Mouse (Mus musculus) cortical plate, adult 2 months (tissue): ENCODE measurements around the gene Trank1. TPM values are rescaled to one million over a fixed set of nuclear protein-coding genes. Genes with fewer than 3 reads are reported as not detected.

Experiments
- H3K27ac ChIP-seq: fragments of 200-500 bp; 2 replicates; pipeline ENCODE4 v1.5.1; 2012; ENCODE audit warnings: low read length, control low read depth, inconsistent platforms; ENCODE audit not compliant: insufficient read depth
- H3K4me1 ChIP-seq: fragments of 200-500 bp; 2 replicates; pipeline ENCODE4 v1.6.1; 2011; ENCODE audit warnings: low read length; ENCODE audit not compliant: control insufficient read depth, insufficient read depth
- H3K4me3 ChIP-seq: fragments of 200-500 bp; 2 replicates; pipeline ENCODE4 v1.5.1; 2011; ENCODE audit warnings: mild to moderate bottlenecking, low read length, control low read depth; ENCODE audit not compliant: insufficient read depth
- CTCF ChIP-seq: fragments of 200-500 bp; IDR thresholded peaks from 2 replicates; pipeline ENCODE4 v1.5.1; 2011; ENCODE audit warnings: mild to moderate bottlenecking, control low read depth, low read length; ENCODE audit not compliant: insufficient read depth; ENCODE audit errors: extremely low read depth
- POLR2A ChIP-seq: fragments of 200-500 bp; IDR thresholded peaks from 2 replicates; pipeline ENCODE4 v1.6.1; 2011; ENCODE audit warnings: mild to moderate bottlenecking, low read length, control low read depth; ENCODE audit not compliant: insufficient read depth; ENCODE audit errors: extremely low read depth
- polyA plus RNA-seq: library from polyadenylated mRNA; depleted of rRNA; stranded (reverse); fragments of >200 nt; gene quantifications from 2 replicates; pipeline ENCODE4 v1.2.3, GENCODE M21; 2012

The Trank1 gene
- polyA plus RNA-seq, 1 experiment = 383 TPM

- no peak overlapping the region for H3K4me3 ChIP-seq
- H3K4me1 ChIP-seq = peaks cover 15% of the 10 kb centered on the region
- H3K27ac ChIP-seq = no peak overlapping the region
- TF ChIP-seq POLR2A (no peak), CTCF (no peak)
Measured at GRCm38 (mm10) chr9:111386569-111386968, 75.0 kb downstream of the Trank1 start.

- Histone ChIP-seq H3K4me1 (peaks cover 12% of the 10 kb centered on the region), H3K4me3 (no peak overlapping the region), H3K27ac (no peak overlapping the region)
- TF ChIP-seq POLR2A = no peak
- no peak for TF ChIP-seq CTCF
Measured at GRCm38 (mm10) chr9:111387576-111387975, 76.0 kb downstream of the Trank1 start.

- Histone ChIP-seq H3K27ac (no peak overlapping the region), H3K4me1 (peaks cover 9% of the 10 kb centered on the region), H3K4me3 (no peak overlapping the region)
- no peak for TF ChIP-seq POLR2A
- TF ChIP-seq CTCF = no peak
Measured at GRCm38 (mm10) chr9:111390016-111390415, 78.5 kb downstream of the Trank1 start.

- Histone ChIP-seq H3K4me1 (peaks cover 4% of the 10 kb centered on the region), H3K27ac (no peak overlapping the region), H3K4me3 (no peak overlapping the region)
- no peak for TF ChIP-seq CTCF
- no peak for TF ChIP-seq POLR2A
Measured at GRCm38 (mm10) chr9:111391036-111391435, 79.5 kb downstream of the Trank1 start.

- Histone ChIP-seq H3K27ac (no peak overlapping the region), H3K4me3 (no peak overlapping the region), H3K4me1 (peaks cover 2% of the 10 kb centered on the region)
- TF ChIP-seq CTCF = no peak
- no peak for TF ChIP-seq POLR2A
Measured at GRCm38 (mm10) chr9:111391926-111392442, 80.4 kb downstream of the Trank1 start.

GRCm38 (mm10) chr9:111395265-111395664 lies 83.7 kb downstream of the Trank1 start:
- TF ChIP-seq POLR2A = no peak
- no peak for TF ChIP-seq CTCF
- Histone ChIP-seq H3K4me1 (peaks cover 4% of the 10 kb centered on the region), H3K4me3 (no peak overlapping the region), H3K27ac (no peak overlapping the region)

- Histone ChIP-seq H3K4me1 (peaks cover 6% of the 10 kb centered on the region), H3K4me3 (no peak overlapping the region), H3K27ac (no peak overlapping the region)
- TF ChIP-seq CTCF (no peak), POLR2A (no peak)
Measured at GRCm38 (mm10) chr9:111398059-111398458, 86.5 kb downstream of the Trank1 start.

GRCm38 (mm10) chr9:111400089-111400488 lies 88.5 kb downstream of the Trank1 start:
- Histone ChIP-seq H3K4me1 (peaks cover 6% of the 10 kb centered on the region), H3K4me3 (no peak overlapping the region), H3K27ac (no peak overlapping the region)
- TF ChIP-seq CTCF (no peak), POLR2A (no peak)

GRCm38 (mm10) chr9:111403159-111403558 lies 91.6 kb downstream of the Trank1 start:
- H3K4me3 ChIP-seq = no peak overlapping the region
- H3K27ac ChIP-seq = no peak overlapping the region
- peaks cover 6% of the 10 kb centered on the region for H3K4me1 ChIP-seq
- no peak for TF ChIP-seq POLR2A
- no peak for TF ChIP-seq CTCF

GRCm38 (mm10) chr9:111404346-111405079 lies 93.0 kb downstream of the Trank1 start:
- no peak overlapping the region for H3K4me3 ChIP-seq

More at GRCm38 (mm10) chr9:111404346-111405079, 93.0 kb downstream of the Trank1 start:
- H3K4me1 ChIP-seq = peaks cover 8% of the 10 kb centered on the region
- no peak overlapping the region for H3K27ac ChIP-seq
- TF ChIP-seq POLR2A (no peak), CTCF (no peak)
